Mouse (Mus musculus) layer of hippocampus, adult 18-20 months (tissue): ENCODE data around the gene Slc4a1. TPM values are rescaled to one million over a fixed set of nuclear protein-coding genes. Genes with fewer than 3 reads are reported as not detected.
A peak's percentile ranks its signal among the peaks of the same experiment; 100 is the strongest.

Experiments
- DNase-seq, 2 experiments: peaks; one replicate each; pipeline ENCODE4 v3.0.0; 2022; ENCODE audit warnings: low spot score in 2 of 2
- total RNA-seq, 2 experiments: library from RNA; stranded (reverse); gene quantifications; 2 replicates each; pipeline ENCODE4 v1.2.3; 2021

Slc4a1 gene
- total RNA-seq, 2 experiments from 2014 or later = 0.30 to 0.41 TPM

GRCm38 (mm10) chr11:102375196-102376173 lies 9.5 kb upstream of the Slc4a1 start:
- DNase-seq = no peak

DNA sequence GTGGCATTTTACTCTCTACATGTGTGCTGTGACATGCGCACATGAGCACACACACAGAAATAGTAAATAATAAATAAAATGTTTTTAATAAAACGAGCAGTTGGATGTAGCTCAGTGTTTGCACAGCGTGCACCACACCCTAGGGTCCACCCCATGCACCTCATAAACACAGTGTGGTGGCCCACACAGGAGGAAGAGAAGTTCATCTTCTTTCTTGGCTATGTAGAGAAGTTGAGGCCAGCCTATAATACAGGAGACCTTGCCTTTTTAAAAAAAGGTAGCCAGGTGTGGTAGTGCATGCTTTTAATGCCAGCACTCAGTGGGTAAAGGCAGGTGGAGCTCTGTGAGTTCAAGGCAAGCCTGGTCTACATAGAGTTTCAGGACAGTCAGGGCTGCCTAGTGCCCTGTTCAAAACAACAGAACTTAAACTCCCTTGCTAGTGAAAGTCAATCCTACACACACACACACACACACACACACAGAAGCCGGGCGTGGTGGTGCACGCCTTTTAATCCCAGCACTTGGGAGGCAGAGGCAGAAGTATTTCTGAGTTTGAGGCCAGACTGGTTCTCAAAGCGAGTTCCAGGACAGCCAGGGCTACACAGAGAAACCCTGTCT lies 8.2 kb upstream of the Slc4a1 start:
- DNase-seq = no peak

GRCm38 (mm10) chr11:102373646-102374045 lies 7.6 kb upstream of the Slc4a1 start:
- DNase-seq = no peak

- DNase-seq = no peak
Measured at GRCm38 (mm10) chr11:102372936-102373335, 6.9 kb upstream of the Slc4a1 start.

DNA sequence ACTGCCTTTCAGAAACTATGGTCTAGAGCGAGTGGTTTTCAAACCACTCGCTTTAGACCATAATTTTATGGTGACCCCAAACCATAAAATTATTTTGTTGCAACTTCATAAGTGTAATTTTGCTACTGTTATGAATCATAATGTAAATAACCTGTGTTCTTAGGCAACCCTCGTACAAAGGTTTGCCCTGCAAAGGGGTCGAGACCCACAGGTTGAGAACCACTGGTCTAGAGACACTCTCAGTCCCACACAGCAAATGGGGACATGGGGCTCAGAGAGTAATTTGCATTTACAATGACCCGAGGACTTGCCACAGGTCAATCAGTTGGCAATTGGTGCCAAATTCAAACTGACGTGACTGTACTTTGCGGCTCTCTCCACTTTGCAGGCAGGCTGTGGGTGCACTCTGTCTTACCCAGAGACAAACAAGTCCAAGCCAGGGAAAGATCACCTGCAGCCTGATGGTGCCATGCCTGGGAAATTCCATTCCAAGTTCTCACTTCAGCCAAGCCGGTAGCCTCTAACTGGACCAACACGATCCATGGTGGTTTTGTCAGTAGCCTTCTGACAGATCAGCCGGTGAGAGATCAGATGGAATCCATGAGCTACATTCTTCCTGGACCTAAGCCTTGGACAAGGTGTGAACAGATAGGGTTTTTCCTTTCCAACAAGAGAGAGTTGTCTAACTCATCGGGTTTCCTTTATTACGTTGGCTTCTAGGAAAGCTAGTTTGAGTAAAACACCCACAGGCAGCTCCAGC lies 6.1 kb upstream of the Slc4a1 start:
- DNase-seq = no peak

DNA sequence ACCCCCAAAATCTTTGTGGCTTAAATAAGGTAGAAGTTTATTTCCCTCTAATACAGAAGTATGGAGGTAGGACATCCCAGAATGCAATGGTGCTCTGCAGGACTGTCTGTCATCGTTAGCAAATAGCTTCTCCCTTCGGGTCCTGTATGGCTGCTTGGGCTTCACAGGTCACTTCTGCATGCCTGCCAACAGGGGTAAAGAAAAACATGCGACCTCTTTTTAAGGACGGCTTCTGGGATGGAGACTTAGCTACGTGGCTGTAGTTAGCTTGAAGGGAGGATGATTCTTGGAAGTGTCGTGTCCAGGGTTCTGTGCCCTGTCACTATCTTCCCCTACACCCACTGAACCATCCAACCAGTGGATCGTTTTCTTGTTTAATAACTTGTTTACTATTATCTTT lies 4.3 kb upstream of the Slc4a1 start:
- no peak for DNase-seq

GRCm38 (mm10) chr11:102369263-102369662 lies 3.3 kb upstream of the Slc4a1 start:
- DNase-seq = no peak

DNA sequence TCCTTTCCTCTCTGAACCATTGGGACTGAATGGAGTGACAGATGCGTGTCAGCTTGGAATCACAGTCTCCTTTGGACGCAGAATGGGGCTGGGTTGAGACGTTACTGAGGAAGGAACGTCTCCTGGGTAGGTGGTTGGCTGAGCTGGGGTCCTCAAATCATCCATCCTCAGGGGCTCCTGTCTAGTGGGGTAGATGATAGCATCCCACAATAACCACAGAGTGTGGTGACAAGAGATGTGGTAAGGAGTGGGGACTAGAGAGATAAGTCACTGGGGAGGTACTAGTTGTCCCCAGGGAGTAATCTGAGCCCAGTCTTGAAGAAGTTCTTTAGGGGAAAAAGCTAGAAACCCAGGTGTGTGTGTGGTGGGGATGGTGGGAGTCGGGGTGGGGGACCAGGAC lies 2.3 kb upstream of the Slc4a1 start:
- DNase-seq = no peak

DNA sequence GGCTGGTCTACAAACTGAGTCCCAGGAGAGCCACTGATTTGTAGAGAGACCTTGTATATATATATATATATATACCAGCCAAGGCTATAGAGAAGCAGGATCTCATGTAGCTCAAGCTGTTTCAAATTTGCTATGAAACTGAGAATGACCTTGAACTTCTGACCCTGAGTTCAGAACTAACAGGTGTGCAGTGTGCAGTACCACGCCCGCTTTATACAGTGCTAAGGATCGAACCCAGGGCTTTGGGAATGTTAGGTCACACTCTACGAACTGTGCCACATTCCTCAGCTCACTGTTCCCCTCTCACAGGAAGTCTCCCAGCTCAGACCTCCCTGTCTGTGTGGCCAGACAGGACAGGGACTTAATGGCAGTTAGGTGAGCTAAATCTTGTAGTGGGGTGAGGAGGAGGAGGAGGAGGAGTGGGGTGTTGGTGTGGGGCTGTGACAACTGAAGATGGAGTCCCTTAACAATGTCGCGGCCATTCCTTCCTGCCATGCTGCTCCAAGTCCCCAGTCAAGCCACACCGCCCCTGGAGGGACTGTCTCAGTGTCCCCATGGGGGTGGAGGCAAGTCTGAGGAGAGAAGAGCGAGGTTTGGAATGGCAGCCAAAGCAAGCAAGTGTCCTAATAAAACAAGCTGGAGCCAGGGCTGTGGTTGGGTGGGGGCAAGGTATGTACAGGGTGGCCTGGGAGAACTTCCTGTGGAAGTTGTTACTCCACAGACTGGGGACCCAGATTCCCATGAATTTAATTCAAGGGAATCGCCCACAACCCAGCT lies 1.7 kb upstream of the Slc4a1 start:
- no peak for DNase-seq

DNA sequence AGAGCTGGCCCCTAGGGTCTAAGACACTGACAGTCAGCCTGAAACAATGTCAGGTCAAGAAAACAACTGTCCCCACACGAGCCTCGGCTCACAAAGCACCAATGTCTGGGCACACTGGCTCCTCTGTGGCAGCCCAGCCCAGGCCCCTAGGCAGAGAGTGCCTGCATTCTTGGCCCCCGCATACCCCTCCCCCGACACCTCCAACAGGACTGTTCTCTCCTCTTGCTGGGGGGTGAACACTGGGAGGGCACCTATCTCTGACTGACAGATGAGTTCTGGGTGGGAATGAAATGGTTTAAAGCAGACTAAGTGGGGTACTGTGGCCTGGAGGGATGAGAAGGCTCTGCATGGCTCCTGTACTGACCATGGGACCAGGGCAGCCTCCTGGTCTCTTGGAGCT lies 304 bp downstream of the Slc4a1 start:
- DNase-seq = no peak

DNA sequence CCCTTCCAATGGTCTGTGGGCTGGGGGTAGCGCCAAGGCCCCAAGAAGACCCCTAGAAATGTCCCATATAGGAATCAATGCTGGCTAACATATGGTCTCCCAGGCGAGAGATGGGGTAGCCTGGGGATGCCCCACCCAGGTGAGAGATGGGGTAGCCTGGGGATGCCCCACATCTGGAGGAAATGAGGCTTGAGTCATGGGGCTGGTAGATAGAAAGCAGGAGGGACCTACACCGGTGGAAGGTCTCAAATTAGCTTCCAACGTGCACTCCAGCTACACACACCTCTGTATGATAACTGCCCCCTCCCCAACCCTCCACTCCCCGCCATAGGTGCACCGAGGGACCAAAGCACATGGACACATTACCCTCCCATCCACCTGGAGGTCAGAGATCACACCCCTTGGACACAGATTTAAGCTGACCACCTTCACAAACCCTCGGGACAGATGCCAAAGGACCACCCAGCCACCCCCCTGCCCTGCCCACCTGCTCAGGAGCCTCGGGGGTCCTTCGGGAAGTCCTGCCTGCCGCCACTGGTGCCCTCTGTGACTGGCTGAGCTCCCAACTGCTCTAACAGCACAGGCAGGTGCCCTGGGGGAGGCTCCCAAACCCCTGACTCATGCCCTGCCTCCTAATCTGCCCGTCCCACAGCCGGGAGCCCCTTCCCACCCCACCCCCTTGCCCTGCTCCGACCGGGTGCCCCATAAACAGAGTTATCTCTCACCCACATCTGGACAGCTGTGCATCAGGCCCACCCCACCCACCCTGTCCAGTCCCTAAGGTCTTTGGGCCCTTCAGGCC lies 1.2 kb downstream of the Slc4a1 start:
- no peak for DNase-seq

- no peak for DNase-seq
Measured at GRCm38 (mm10) chr11:102363623-102364022, 2.4 kb downstream of the Slc4a1 start.

GRCm38 (mm10) chr11:102361776-102362495 lies 4.1 kb downstream of the Slc4a1 start:
- no peak for DNase-seq

- DNase-seq = no peak
Measured at GRCm38 (mm10) chr11:102358365-102358764, 7.6 kb downstream of the Slc4a1 start.

DNA sequence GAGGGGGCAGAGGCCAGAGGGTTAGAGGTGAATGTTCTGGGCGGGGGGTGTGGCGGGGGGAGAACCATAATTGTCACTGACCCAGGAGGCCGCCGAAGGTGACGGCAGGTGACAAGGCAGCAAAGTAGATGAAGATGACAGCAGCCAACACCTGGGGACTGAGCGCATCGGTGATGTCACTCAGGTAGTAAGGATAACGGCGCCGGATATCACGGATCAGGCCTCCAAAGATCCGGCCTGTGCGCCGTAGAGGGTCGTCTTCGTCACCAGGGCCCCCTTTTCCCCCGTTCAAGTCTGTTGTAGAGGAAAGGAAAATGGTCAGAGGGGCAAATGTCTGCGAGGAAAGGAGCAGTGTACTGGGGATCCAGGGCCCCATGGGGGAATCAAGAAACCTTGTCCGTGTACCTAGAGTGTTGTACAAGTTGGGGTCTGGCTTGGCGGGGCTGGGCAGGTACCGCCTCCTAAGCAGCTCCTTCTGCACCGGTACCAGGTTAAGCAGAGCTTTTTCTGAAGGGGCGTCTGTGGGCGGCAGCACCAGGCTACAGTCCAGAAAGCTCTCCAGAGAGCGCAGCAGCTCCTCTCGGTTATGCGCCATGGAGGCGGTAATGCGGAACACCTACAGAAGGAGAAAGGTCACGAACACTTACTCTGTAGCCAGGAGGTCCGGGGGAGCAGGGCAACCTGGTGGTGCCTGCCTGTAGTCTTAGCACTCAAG lies 9.2 kb downstream of the Slc4a1 start:
- DNase-seq = peak in 1 of 2 experiments; percentile 13

DNA sequence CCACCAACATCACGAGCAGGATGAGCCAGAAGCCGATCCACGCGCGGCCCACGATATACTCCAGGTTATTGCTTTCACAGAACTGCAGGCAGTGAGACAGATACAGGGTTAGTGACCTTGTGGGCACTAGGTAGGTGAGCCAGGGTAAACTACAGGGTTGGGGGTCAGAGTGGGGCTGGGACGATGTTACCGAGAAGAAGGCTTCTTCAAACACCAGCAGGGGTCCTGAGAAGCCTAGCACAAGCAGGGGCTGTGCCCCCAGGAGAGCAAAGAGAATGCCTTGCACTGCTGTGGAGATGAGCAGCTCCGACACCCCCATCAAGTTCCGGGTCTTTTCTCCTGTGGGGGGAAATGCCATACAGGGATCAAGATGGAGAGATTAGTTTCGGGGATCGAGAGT lies 9.8 kb downstream of the Slc4a1 start:
- DNase-seq = no peak

DNA sequence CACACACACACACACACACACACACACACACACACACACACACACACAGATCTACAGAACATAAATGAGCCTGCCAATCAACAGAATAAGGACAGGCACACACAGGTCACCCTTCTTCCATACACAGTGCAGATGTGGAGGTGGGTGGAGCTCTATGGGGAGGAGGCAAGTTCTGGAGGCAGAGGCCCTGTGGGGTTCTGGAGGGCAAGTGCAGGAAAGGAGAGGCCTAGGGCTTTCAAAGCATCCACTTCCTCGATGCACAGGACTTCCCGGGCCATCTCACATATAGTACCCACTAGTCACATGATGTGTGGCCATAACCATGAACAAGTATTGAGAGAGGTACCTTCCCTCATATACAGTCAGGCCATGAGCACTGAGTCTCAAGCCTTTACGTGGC lies 10.5 kb downstream of the Slc4a1 start:
- no peak for DNase-seq

GRCm38 (mm10) chr11:102353021-102353431 lies 13.0 kb downstream of the Slc4a1 start:
- no peak for DNase-seq

DNA sequence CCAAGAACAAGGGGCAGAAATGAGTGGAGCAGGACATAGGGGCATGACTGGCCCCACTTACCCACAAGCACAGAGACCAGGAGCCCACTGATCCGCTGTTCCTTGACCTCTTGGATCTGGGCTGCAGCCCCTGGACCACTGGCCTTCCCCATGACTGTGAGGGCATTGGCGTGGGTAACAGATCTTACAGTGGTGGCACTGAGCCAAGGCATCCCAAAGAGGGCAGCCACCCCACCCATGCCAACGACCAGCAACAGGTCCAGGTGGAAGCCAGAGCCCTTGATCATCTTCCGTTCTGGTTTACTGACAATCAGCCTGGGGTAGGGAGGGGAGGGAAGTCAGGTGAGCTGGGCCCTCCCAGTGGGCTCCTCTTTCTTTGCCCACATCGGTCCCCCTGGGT lies 13.6 kb downstream of the Slc4a1 start:
- DNase-seq = no peak
